Mouse (Mus musculus) CH12.LX (cell line): Measurements from ENCODE around the gene Il33. TPM values are rescaled to one million over a fixed set of nuclear protein-coding genes. Genes with fewer than 3 reads are reported as not detected.

ENCODE experiments used
- DNase-seq: peaks from one replicate; pipeline ENCODE4 v3.0.0-alpha.2; 2013; ENCODE audit errors: extremely low read depth
- H3K27ac ChIP-seq: 2 replicates; pipeline ENCODE4 v1.5.1; 2012; ENCODE audit warnings: low read depth, mild to moderate bottlenecking, control low read depth, moderate library complexity; ENCODE audit not compliant: insufficient read depth
- H3K27me3 ChIP-seq: replicated peaks from 2 replicates; pipeline ENCODE3; 2012; ENCODE audit warnings: inconsistent platforms
- H3K36me3 ChIP-seq, 2 experiments: replicated peaks in 1 of 2; 2 replicates each; pipeline versions ENCODE3 to v1.6.1; 2012; ENCODE audit warnings: inconsistent platforms in 1 of 2, low read length in 1 of 2, mild to moderate bottlenecking in 1 of 2, mixed read lengths in 1 of 2, moderate library complexity in 1 of 2; ENCODE audit not compliant: control insufficient read depth in 1 of 2, insufficient read depth in 1 of 2
- H3K4me1 ChIP-seq, 2 experiments: 2 replicates each; pipeline ENCODE4 v1.6.1; 2012; ENCODE audit warnings: inconsistent platforms in 1 of 2, moderate library complexity in 1 of 2; ENCODE audit not compliant: insufficient read depth in 2 of 2, control insufficient read depth in 1 of 2
- H3K4me2 ChIP-seq: 2 replicates; pipeline ENCODE4 v1.6.1; 2012; ENCODE audit warnings: low read depth, mild to moderate bottlenecking, control low read depth; ENCODE audit not compliant: poor library complexity, insufficient read depth, severe bottlenecking
- H3K4me3 ChIP-seq, 3 experiments: fragments of 150-350 bp in 1 of 3; sonication (generic) in 1 of 3; replicated peaks in 1 of 3; 2 replicates each; pipeline versions ENCODE3 to v1.5.1; 2011 to 2012; ENCODE audit warnings: low read depth in 2 of 3, low read length in 2 of 3, mild to moderate bottlenecking in 2 of 3, moderate library complexity in 2 of 3, control low read depth in 1 of 3, improper control_type of control experiment in 1 of 3, inconsistent platforms in 1 of 3, mixed read lengths in 1 of 3; ENCODE audit not compliant: poor library complexity in 1 of 3
- H3K79me2 ChIP-seq: replicated peaks from 2 replicates; pipeline ENCODE4 v1.6.1; 2012; ENCODE audit warnings: mild to moderate bottlenecking, moderate library complexity; ENCODE audit not compliant: control insufficient read depth, poor library complexity, insufficient read depth, severe bottlenecking; ENCODE audit errors: extremely low read depth
- H3K9ac ChIP-seq: 2 replicates; pipeline ENCODE4 v1.6.1; 2012; ENCODE audit warnings: low read depth, mild to moderate bottlenecking, control low read depth, moderate library complexity; ENCODE audit not compliant: insufficient read depth
- H3K9me3 ChIP-seq: replicated peaks from 2 replicates; pipeline ENCODE3; 2012; ENCODE audit warnings: low read length, inconsistent platforms, mixed read lengths
- BHLHE40 ChIP-seq: IDR thresholded peaks from 2 replicates; pipeline ENCODE4 v1.6.1; 2011; ENCODE audit warnings: mild to moderate bottlenecking, low read depth, low read length, improper control_type of control experiment
- CHD1 ChIP-seq: IDR thresholded peaks from 2 replicates; pipeline ENCODE4 v1.6.1; 2012; ENCODE audit warnings: low read depth, low read length, improper control_type of control experiment, inconsistent platforms
- CHD2 ChIP-seq: IDR thresholded peaks from 2 replicates; pipeline ENCODE4 v1.6.1; 2011; ENCODE audit warnings: low read length, improper control_type of control experiment
- CTCF ChIP-seq, 2 experiments: IDR thresholded peaks in 1 of 2; conservative IDR thresholded peaks in 1 of 2; 2 replicates each; pipeline ENCODE4 v1.5.1; 2011 to 2012; ENCODE audit warnings: low read depth in 2 of 2, low read length in 2 of 2, improper control_type of control experiment in 1 of 2, inconsistent platforms in 1 of 2, mild to moderate bottlenecking in 1 of 2, moderate library complexity in 1 of 2
- E2F4 ChIP-seq: IDR thresholded peaks from 2 replicates; pipeline ENCODE4 v1.6.1; 2011; ENCODE audit warnings: low read depth, low read length, improper control_type of control experiment; ENCODE audit not compliant: insufficient replicate concordance
- ELF1 ChIP-seq: IDR thresholded peaks from 2 replicates; pipeline ENCODE4 v1.6.1; 2014; ENCODE audit warnings: low read depth, mild to moderate bottlenecking, inconsistent platforms, low read length, improper control_type of control experiment
- EP300 ChIP-seq: IDR thresholded peaks from 2 replicates; pipeline ENCODE4 v1.6.1; 2011; ENCODE audit warnings: low read length, improper control_type of control experiment
- ETS1 ChIP-seq: conservative IDR thresholded peaks from 2 replicates; pipeline ENCODE4 v1.6.1; 2012; ENCODE audit warnings: low read depth, mild to moderate bottlenecking, inconsistent platforms, low read length, improper control_type of control experiment, moderate library complexity
- GABPA ChIP-seq: IDR thresholded peaks from 2 replicates; pipeline ENCODE4 v1.6.1; 2012; ENCODE audit warnings: low read depth, low read length, improper control_type of control experiment, inconsistent platforms; ENCODE audit not compliant: insufficient replicate concordance
- HCFC1 ChIP-seq: IDR thresholded peaks from 2 replicates; pipeline ENCODE4 v1.6.1; 2012; ENCODE audit warnings: low read depth, mild to moderate bottlenecking, inconsistent platforms, low read length, improper control_type of control experiment
- IRF4 ChIP-seq: IDR thresholded peaks from 2 replicates; pipeline ENCODE4 v1.6.1; 2014; ENCODE audit warnings: low read depth, mild to moderate bottlenecking, inconsistent platforms, low read length, improper control_type of control experiment
- JUN ChIP-seq: IDR thresholded peaks from 2 replicates; pipeline ENCODE4 v1.6.1; 2011; ENCODE audit warnings: low read depth, mild to moderate bottlenecking, low read length, improper control_type of control experiment, moderate library complexity; ENCODE audit not compliant: insufficient read depth
- JUND ChIP-seq: conservative IDR thresholded peaks from 2 replicates; pipeline ENCODE4 v1.6.1; 2011; ENCODE audit warnings: low read depth, low read length, improper control_type of control experiment
- KAT2A ChIP-seq: IDR thresholded peaks from 2 replicates; pipeline ENCODE4 v1.6.1; 2012; ENCODE audit warnings: low read length, improper control_type of control experiment, inconsistent platforms; ENCODE audit not compliant: insufficient replicate concordance
- MAFK ChIP-seq: IDR thresholded peaks from 2 replicates; pipeline ENCODE4 v1.6.1; 2011; ENCODE audit warnings: low read length, improper control_type of control experiment; ENCODE audit not compliant: insufficient replicate concordance
- MAX ChIP-seq: IDR thresholded peaks from 2 replicates; pipeline ENCODE4 v1.6.1; 2011; ENCODE audit warnings: low read length, improper control_type of control experiment
- MAZ ChIP-seq: IDR thresholded peaks from 2 replicates; pipeline ENCODE4 v1.6.1; 2012; ENCODE audit warnings: low read depth, mild to moderate bottlenecking, inconsistent platforms, low read length, improper control_type of control experiment, moderate library complexity
- MEF2A ChIP-seq: IDR thresholded peaks from 2 replicates; pipeline ENCODE4 v1.6.1; 2014; ENCODE audit warnings: low read depth, mild to moderate bottlenecking, inconsistent platforms, low read length, improper control_type of control experiment, borderline replicate concordance
- MXI1 ChIP-seq: IDR thresholded peaks from 2 replicates; pipeline ENCODE4 v1.6.1; 2011; ENCODE audit warnings: mild to moderate bottlenecking, low read depth, low read length, improper control_type of control experiment
- MYC ChIP-seq: IDR thresholded peaks from 2 replicates; pipeline ENCODE4 v1.6.1; 2011; ENCODE audit warnings: low read depth, mild to moderate bottlenecking, improper control_type of control experiment, low read length
- NELFE ChIP-seq: IDR thresholded peaks from 2 replicates; pipeline ENCODE4 v1.6.1; 2011; ENCODE audit warnings: low read depth, low read length, improper control_type of control experiment
- NRF1 ChIP-seq: IDR thresholded peaks from 2 replicates; pipeline ENCODE4 v1.6.1; 2014; ENCODE audit warnings: low read depth, mild to moderate bottlenecking, inconsistent platforms, low read length, improper control_type of control experiment, moderate library complexity
- PAX5 ChIP-seq: IDR thresholded peaks from 2 replicates; pipeline ENCODE4 v1.6.1; 2012; ENCODE audit warnings: low read length, inconsistent platforms, mixed read lengths
- POLR2A ChIP-seq: IDR thresholded peaks from 2 replicates; pipeline ENCODE4 v1.6.1; 2011; ENCODE audit warnings: low read depth, mild to moderate bottlenecking, improper control_type of control experiment, low read length
- POLR2AphosphoS2 ChIP-seq: IDR thresholded peaks from 2 replicates; pipeline ENCODE4 v1.6.1; 2011; ENCODE audit warnings: low read depth, low read length, improper control_type of control experiment
- RAD21 ChIP-seq: IDR thresholded peaks from 2 replicates; pipeline ENCODE4 v1.6.1; 2011; ENCODE audit warnings: low read depth, mild to moderate bottlenecking, low read length, improper control_type of control experiment, moderate library complexity
- RCOR1 ChIP-seq: conservative IDR thresholded peaks from 2 replicates; pipeline ENCODE4 v1.6.1; 2012; ENCODE audit warnings: low read depth, mild to moderate bottlenecking, inconsistent platforms, low read length, improper control_type of control experiment
- SIN3A ChIP-seq: IDR thresholded peaks from 2 replicates; pipeline ENCODE4 v1.6.1; 2012; ENCODE audit warnings: low read length, improper control_type of control experiment, inconsistent platforms
- SMC3 ChIP-seq: IDR thresholded peaks from 2 replicates; pipeline ENCODE4 v1.6.1; 2011; ENCODE audit warnings: low read depth, low read length, improper control_type of control experiment
- TBP ChIP-seq: conservative IDR thresholded peaks from 2 replicates; pipeline ENCODE4 v1.6.1; 2011; ENCODE audit warnings: low read depth, low read length, improper control_type of control experiment
- TCF12 ChIP-seq: IDR thresholded peaks from 2 replicates; pipeline ENCODE4 v1.6.1; 2014; ENCODE audit warnings: low read depth, mild to moderate bottlenecking, inconsistent platforms, low read length, improper control_type of control experiment
- UBTF ChIP-seq: IDR thresholded peaks from 2 replicates; pipeline ENCODE4 v1.6.1; 2012; ENCODE audit warnings: low read depth, mild to moderate bottlenecking, inconsistent platforms, low read length, improper control_type of control experiment, moderate library complexity
- USF1 ChIP-seq: IDR thresholded peaks from 2 replicates; pipeline ENCODE4 v1.6.1; 2014; ENCODE audit warnings: low read depth, mild to moderate bottlenecking, inconsistent platforms, low read length, improper control_type of control experiment
- USF2 ChIP-seq: conservative IDR thresholded peaks from 2 replicates; pipeline ENCODE4 v1.6.1; 2011; ENCODE audit warnings: low read depth, low read length, improper control_type of control experiment
- ZC3H11A ChIP-seq: IDR thresholded peaks from 2 replicates; pipeline ENCODE4 v1.6.1; 2012; ENCODE audit warnings: low read depth, mild to moderate bottlenecking, inconsistent platforms, low read length, improper control_type of control experiment
- ZKSCAN1 ChIP-seq: IDR thresholded peaks from 2 replicates; pipeline ENCODE4 v1.6.1; 2012; ENCODE audit warnings: low read depth, inconsistent platforms, low read length, improper control_type of control experiment, borderline replicate concordance
- ZMIZ1 ChIP-seq: IDR thresholded peaks from 2 replicates; pipeline ENCODE4 v1.6.1; 2012; ENCODE audit warnings: low read depth, mild to moderate bottlenecking, inconsistent platforms, low read length, improper control_type of control experiment
- ZNF384 ChIP-seq: IDR thresholded peaks from 2 replicates; pipeline ENCODE4 v1.6.1; 2012; ENCODE audit warnings: low read depth, low read length, improper control_type of control experiment, inconsistent platforms
- dilution Hi-C: fragments of 300-500 bp; cut with MboI; formaldehyde crosslinking; loops from 2 replicates; pipeline ENCODE4 v1.14.3; 2020; ENCODE audit warnings: low sequenced_read_pairs; ENCODE audit not compliant: extremely low pct_unique_long_range_greater_than_20kb, extremely low pct_ligation_motif_present
- in situ Hi-C: fragments of 300-500 bp; cut with MboI; formaldehyde crosslinking; loops from 3 replicates; pipeline ENCODE4 v1.14.3; 2019; ENCODE audit warnings: low sequenced_read_pairs, low pct_ligation_motif_present, low pct_unique_long_range_greater_than_20kb, mixed read lengths
- polyA plus RNA-seq: library from polyadenylated mRNA; unstranded; fragments of >175 nt; gene quantifications from 2 replicates; pipeline ENCODE4 v1.2.1, GENCODE M21; 2012; ENCODE audit warnings: low read depth; ENCODE audit not compliant: insufficient read length
- total RNA-seq, 2 experiments: library from RNA; depleted of rRNA; stranded (reverse); fragments of 300-350 nt in 1 of 2; fragments of >200 nt in 1 of 2; gene quantifications; 2 replicates each; pipeline ENCODE4 v1.2.3; 2012 to 2014

Gene Il33
- total and polyA plus RNA-seq, 3 experiments = 0.08 to 0.32 (median 0.24) TPM

DNA sequence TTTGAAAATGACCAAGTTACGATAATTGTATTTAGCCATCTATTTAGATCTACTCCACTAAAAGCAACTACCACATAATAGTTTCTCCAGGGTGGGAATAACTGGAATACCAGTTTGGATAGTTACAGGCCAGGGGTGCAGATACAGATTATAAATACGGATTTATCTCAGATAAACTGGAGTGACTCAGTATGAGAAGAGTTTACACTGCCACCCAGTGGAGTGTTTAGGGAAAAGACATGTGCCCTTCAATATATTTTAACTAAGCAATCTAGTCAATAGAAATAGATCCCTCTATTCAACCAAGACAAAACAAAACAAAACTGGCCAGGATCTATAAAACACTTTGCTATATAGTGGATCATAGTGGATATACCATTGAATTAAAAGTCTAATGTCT, 53.9 kb downstream of the Il33 start:
- TF ChIP-seq MXI1 = no peak
- no peak for TF ChIP-seq MEF2A
- TF ChIP-seq SMC3 = peak; percentile 80
- TF ChIP-seq TBP = no peak
- no peak for TF ChIP-seq ZMIZ1
- TF ChIP-seq EP300 = no peak
- TF ChIP-seq MAZ = no peak
- no peak for TF ChIP-seq GABPA
- TF ChIP-seq NELFE = no peak
- 0 out of 2 replicates have a peak, but pooled peaks have one; percentile 62 for TF ChIP-seq MYC
- TF ChIP-seq RCOR1 = no peak
- no peak for TF ChIP-seq ZNF384
- no peak for TF ChIP-seq JUND
- TF ChIP-seq ELF1 = no peak
- no peak for TF ChIP-seq KAT2A
- no peak for TF ChIP-seq NRF1
- TF ChIP-seq ZC3H11A = peak; percentile 33; the same call in 1 of the 2 replicates
- no peak for TF ChIP-seq BHLHE40
- no peak for TF ChIP-seq E2F4
- TF ChIP-seq TCF12 = no peak
- peak in 1 of 2 experiments; percentile 79; a peak in 2 of 4 replicates for TF ChIP-seq CTCF (conservative IDR thresholded peaks at IDR 0.05 in 1 of 2, IDR thresholded peaks at IDR 0.05 in 1 of 2; ENCODE audit: low read depth in 2 of 2, low read length in 2 of 2)
- no peak for TF ChIP-seq CHD1
- TF ChIP-seq IRF4 = no peak
- TF ChIP-seq POLR2AphosphoS2 = no peak
- TF ChIP-seq ETS1 = no peak
- TF ChIP-seq USF2 = no peak
- peak; percentile 75 for TF ChIP-seq RAD21
- TF ChIP-seq HCFC1 = no peak
- TF ChIP-seq UBTF = no peak
- no peak for TF ChIP-seq PAX5
- TF ChIP-seq JUN = no peak
- peak; percentile 66 for TF ChIP-seq MAX
- TF ChIP-seq POLR2A = no peak
- TF ChIP-seq USF1 = no peak
- no peak for TF ChIP-seq MAFK
- no peak for TF ChIP-seq CHD2
- TF ChIP-seq ZKSCAN1 = no peak
- no peak for TF ChIP-seq SIN3A
- peak; percentile 44 for DNase-seq
- H3K4me2 ChIP-seq = no peak overlapping the region
- H3K27ac ChIP-seq = no peak overlapping the region
- in situ Hi-C loops = no loop called here
- no peaks in the 10 kb centered on the region for H3K79me2 ChIP-seq
- no peak overlapping the region for H3K4me3 ChIP-seq
- H3K9me3 ChIP-seq = peaks cover 4% of the 10 kb centered on the region
- H3K9ac ChIP-seq = no peak overlapping the region
- H3K4me1 ChIP-seq = peaks cover 4 to 15% of the 10 kb centered on the region in 2 experiments; a peak in 3 of 4 replicates
- no peaks in the 10 kb centered on the region for H3K27me3 ChIP-seq
- dilution Hi-C loops = no loop called here
- H3K36me3 ChIP-seq = no peaks in the 10 kb centered on the region
